Mouse (Mus musculus) kidney, adult 2 months (tissue): Measurements from ENCODE around the gene Vim.

Experiments used
- CTCF ChIP-seq: fragments of 200-500 bp; conservative IDR thresholded peaks from 2 replicates; pipeline ENCODE4 v1.5.1; 2011; ENCODE audit warnings: low read depth, mild to moderate bottlenecking, control low read depth, low read length, moderate library complexity, mixed read lengths; ENCODE audit not compliant: insufficient read depth, insufficient read length
- POLR2A ChIP-seq: fragments of 200-500 bp; IDR thresholded peaks from one replicate; pipeline ENCODE4 v1.6.1; 2011; ENCODE audit warnings: low read depth, low read length, control low read depth

GRCm38 (mm10) chr2:13572101-13572553 is 1.6 kb upstream of the Vim start:
- TF ChIP-seq CTCF, result no peak
- no peak for TF ChIP-seq POLR2A
